Mouse (Mus musculus) left cerebral cortex, postnatal 25 days (tissue): Measurements from ENCODE around the gene Cys1. TPM values are rescaled to one million over a fixed set of nuclear protein-coding genes. Genes with fewer than 3 reads are reported as not detected.
"Not testable (repeated sequence)": the region's sequence is repeated elsewhere in the genome, so short reads cannot be mapped to it uniquely, and the experiment has no call there.

ENCODE experiments used
- DNase-seq, 2 experiments: peaks; one replicate each; pipeline ENCODE4 v3.0.0; 2022; ENCODE audit warnings: low spot score in 2 of 2, mixed read lengths in 1 of 2
- intact Hi-C: fragments of 180-260 bp; cut with DNase I; formaldehyde crosslinking; loops from one replicate; pipeline ENCODE4 v1.15.1; 2025
- total RNA-seq, 2 experiments: library from RNA; stranded (reverse); gene quantifications; 2 replicates each; pipeline ENCODE4 v1.2.3; 2021

Gene Cys1
- total RNA-seq, 2 experiments from 2014 or later, result 15.5 to 15.6 TPM

DNA sequence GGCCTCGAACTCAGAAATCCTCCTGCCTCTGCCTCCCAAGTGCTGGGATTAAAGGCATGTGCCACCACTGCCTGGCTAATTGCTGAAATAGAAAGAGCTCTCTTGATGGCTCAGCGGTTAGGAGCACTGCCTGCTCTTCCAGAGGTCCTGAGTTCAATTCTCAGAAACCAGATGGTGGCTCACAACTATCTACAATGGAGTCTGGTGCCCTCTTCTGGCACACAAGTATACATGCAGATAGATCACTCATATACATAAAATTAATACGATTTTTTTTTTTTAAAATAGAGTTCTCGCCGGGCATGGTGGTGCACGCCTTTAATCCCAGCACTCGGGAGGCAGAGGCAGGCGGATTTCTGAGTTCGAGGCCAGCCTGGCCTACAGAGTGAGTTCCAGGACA, 20.0 kb upstream of the Cys1 start:
- intact Hi-C loops, DNase-seq: not testable (repeated sequence)

DNA sequence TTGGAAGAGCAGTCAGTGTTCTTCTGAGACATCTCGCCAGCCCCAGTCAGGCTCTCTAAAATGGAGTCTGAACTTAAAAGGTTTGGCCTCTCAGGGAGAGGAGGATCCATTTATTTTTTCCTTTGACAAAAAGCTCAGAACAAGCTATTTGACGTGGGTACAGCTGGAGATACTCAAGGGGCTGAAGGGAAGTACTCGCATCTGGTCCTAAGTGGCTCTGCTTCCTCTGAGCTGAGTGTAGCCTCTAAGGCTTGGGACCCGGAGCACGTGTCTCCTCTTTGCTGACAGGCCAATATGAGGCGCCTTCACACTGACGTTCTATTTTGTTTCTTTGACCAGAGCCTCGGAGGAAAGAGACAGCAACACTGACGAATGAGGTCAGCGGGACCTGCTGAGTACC, 18.0 kb upstream of the Cys1 start:
- intact Hi-C loops, result loop anchor here (5.0 kb wide), 1 partner anchor 227 kb away; no protein-coding TSS in a partner anchor
- no peak for DNase-seq

DNA sequence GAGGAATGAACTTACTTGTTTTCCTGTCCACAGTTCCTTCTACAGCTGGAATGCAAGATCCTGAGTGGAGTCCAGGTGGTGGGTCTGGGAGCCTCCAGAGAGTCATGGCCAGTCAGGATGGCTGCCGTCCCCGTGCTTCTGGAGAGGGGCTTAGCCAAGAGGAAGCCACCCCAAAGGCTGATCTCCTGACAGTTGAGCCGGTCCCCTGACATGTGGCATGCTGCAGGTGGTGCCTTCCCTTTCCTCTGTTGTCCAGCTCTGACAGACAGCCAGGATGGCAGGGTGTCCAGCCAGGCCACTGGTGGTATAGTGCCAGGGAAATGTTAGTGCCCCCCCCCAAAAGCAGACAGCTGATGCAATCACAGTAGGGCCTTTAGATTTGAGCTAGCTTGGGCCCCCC, 16.9 kb upstream of the Cys1 start:
- intact Hi-C loops, result loop anchor here (5.0 kb wide), 1 partner anchor 226 kb away; no protein-coding TSS in a partner anchor
- DNase-seq, result no peak

DNA sequence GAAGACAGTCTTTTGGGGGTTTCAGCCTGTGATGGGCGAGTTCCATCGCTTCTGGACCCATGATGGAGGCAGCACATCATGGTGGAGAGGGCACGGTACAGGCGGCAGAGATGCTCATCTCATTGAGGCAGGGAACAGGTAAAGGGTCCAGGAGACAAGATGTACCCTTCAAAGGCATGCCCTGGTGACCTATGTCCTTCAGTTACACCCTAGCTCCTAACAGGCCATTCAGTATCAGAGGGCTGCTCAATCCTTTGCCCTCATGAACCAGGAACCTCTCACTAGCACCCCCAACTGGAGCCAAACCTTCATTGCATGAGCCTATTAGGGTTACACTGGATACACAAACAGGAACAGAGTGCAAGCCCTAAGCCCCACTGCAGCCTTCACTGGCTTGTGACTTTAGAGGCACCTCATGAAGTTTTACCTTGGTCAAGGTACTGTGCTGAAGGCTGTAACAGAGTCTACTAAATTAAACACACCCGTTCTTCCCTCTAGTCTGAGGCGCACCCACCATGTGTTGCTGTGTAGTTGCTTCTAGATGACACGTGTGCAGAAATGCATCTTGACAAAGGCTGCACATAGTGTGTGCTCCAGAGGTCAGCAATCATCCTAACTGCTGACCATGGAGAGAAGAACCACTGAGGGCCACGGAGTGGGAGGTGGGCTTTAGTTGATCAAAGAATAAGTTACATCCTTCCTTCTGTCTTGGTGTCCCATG, 16.0 kb upstream of the Cys1 start:
- intact Hi-C loops, result loop anchor here (1.0 to 5.0 kb wide), 3 partner anchors 22 to 225 kb away; no protein-coding TSS in a partner anchor
- DNase-seq, result no peak

DNA sequence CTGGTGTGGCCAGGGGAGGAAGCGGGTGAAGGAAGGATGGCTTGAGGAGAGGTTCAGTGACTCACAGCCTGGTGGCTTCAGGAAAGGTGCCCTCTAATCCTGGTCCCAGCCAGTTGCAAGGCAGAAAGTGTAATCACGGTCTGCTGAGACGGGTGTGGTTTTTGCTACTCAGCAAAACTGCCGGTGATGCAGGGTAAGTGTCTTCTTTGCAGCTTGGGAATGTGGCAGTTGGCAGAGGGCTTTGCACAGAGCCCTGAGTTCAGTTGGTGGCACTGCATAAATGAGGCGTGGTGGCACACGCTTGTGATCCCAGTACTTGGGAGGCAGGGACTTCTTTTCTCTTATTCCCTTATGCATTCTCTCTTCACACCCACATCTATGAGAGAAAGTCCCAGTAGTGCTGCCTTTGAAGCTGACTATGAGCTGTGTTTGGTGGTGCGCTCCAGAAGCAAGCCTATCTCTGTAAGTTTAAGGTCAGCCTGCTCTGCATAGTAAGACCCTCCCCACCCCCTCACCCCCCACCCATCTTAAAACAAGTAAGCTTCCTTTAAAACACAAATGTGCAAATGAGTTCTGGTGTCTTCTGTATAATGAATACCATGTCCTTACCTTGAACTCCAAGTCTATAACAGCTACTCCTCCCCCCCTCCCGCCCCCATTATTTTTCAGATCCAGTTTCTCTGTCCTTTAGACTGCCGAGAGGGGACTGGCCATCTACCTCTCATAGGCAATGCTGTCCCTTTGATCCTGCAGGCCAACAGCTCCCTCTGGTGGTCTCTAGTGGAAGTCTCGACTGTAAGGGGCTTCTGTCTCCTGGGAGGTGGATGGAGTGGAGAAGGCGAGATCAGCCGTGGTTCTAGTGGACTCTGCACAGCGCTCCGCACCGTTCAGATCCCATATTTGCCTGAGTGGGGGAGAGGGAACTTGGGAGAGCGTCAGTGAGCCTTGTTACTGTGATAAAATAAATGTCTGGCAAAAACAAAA, 15.2 kb upstream of the Cys1 start:
- intact Hi-C loops, result loop anchor here (1.0 to 5.0 kb wide), 3 partner anchors 21 to 224 kb away; no protein-coding TSS in a partner anchor
- DNase-seq, result peak; percentile 86 to 91

DNA sequence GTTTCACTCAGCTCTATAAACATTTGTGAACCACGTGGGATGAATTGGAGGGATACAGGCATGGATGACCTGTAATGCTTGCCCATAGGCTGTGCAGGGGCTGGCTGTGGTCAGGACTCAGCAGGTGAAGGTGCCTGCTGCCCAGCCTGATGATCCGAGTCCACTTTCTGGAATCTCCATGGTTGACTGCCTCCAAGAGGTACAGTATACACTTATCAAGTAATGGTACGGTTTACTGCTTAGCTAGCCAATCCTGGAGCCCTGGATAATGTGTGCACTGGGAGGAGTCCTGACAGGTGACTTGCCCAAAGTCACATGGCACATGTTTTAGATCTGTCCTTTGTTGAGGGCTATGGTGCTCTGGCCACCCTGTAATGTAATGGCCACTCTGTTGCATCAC, 8.7 kb upstream of the Cys1 start:
- no peak for DNase-seq
- intact Hi-C loops, result no loop called here

DNA sequence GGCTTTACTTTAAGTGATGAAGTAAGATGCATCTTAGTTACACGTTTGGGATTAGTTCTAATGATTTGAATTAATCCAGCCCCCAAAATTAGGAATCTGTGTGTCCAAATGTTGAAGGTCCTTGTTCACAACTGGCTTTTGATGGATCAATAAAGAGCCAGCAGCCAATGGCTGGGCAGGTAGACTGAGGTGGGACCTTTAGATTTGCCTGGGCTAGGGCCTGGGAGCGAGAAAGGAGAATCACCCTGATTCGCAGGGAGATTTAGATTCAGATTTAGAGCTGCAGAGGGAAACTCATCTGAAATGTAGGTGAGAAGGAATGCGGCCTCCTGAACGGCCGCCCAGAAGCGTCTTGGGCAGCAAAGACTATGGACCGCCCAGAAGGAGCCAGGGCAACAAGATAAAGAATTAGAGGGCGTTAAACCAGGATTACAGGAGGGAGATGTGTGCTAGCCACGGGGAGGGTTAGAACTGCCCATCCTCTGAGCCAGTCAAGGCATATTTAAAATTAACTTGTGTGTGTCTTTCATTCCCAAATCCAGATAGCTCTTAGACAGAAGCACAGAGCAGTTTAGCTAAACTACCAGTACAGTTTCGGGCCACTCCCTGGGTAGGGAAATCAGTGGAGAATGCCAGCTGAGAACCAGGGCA, 5.2 kb upstream of the Cys1 start:
- intact Hi-C loops, result no loop called here

DNA sequence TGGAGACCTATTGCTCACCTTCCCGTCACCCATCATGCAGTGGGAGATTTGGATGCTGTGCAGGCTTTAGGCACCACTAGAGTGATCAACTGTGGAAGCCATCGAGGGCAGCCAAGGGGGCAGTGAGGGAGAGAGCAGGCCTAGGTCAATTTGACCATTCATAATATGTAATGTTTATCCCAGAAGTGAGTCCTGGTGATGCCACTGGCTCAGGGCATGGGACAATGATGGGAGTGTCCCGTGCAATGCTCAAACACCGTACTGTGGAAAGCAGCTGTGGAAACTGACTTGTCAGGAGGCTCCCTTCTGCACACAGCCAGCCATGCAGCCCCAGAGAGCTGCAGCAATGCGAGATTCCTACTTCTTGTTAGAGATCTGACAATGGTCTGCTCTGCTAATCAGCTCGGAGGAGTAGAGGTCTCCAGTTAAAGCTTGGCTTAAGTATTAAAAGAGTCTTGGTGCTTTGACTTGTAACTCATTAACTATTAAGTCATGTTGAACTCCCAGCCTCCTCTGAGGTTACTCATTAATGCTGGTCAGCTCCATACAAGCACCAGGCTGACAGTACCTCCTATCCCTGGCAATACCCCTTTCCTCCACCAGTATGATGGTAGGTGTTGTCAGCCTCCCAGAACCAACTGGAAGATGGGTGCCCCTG, 4.6 kb upstream of the Cys1 start:
- DNase-seq, result no peak
- intact Hi-C loops, result no loop called here

More for the DNA sequence above, 5.2 kb upstream of the Cys1 start:
- DNase-seq, result no peak

DNA sequence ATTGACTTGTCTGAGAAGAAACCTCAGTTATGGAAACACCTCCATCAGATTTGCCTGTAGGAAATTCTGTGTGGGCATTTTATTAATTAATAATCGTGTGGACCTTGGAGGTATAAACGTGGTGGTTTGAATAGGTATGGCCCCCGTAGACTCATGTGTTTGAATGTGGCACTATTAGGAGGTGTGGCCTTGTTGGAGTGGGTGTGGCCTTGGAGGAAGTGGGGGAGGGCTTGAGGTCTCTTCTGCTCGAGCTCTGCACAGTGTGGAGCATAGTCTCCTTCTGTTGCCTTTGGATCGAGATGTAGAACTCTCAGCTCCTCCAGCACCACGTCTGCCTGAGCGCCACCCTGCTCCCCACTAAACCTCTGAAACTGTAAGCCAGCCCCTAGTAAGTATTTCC, 1.8 kb upstream of the Cys1 start:
- intact Hi-C loops, result no loop called here
- DNase-seq, result no peak

DNA sequence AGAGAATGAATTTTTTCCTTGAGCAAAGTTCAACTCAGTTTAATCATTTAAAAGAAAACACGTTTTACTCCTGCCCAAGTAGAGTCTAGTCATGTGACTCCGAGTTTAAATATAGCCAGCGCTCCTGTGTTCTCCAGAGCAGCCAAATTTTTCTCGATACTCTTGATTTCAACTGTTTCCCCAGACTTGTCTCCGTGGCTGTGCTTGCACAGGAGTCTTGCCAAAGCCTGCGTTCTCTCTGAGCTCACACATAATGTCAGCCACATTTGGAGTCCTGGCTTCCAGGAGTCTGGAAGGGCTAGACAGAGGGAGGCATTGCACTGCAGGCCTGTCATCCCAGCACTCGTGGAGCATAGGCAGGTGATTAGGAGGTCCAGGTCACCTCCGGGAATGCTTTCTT, 950 bp upstream of the Cys1 start:
- intact Hi-C loops, result no loop called here
- peak; percentile 46 to 79 for DNase-seq

DNA sequence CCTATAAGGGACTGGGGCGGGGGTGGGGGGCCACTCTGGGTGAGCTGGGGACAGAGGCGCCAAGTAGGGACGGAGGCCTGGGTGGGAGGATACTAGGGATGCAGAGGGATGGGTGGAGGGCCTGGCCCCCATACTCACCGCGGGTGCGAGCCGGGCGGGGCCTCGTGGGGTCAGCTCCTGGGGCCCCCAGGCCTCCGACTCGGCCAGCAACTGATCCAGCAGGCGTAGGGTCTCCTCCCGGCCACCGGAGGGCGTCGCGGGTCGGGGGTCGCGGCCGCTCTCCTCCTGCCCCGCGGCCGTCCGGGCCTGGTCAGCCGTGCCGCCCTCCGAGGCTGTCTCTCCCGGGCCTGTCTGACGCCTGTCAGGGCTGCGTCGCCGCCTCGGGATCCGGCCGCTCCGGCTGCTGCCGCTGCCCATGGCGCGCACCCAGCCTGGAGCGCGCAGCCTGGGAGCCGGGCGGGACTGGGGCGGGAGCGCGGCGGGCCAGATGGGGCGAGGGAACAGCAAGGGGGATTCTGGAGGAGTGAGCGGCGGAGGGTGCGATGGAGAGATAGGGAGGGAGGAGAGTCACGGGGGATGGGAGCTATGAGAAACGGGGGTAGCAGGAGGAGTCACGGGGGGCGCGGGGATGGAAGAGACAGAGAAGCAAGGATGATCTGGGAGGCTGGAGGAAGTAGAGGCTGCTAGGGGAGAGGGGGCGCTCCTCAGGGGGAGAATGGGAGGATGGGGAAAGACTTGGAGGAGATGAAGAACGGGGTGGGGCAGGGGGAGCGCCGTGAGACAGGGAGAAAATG, 924 bp downstream of the Cys1 start:
- intact Hi-C loops, result no loop called here
- peak in 1 of 2 experiments; percentile 16 for DNase-seq

DNA sequence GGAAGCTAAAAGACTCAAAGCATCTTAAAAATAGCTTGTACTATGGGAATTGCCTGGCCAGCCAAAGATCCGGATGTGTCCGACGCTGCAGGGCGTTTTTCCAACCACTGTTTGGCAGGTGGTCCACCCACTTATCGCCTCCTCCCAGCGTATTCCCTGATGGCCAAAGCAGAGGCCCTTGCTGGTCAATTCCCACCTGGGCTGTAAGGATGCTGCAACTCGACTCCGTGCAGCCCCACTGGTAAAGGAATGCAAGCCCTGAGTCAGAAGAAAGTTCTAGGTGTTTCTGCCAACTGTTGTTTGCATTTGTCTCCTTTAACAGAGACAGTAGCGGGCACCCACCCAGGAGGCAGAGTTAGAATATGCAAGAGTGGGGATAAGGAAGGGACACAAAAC, 1.5 kb downstream of the Cys1 start:
- intact Hi-C loops, result no loop called here
- peak; percentile 45 to 60 for DNase-seq

DNA sequence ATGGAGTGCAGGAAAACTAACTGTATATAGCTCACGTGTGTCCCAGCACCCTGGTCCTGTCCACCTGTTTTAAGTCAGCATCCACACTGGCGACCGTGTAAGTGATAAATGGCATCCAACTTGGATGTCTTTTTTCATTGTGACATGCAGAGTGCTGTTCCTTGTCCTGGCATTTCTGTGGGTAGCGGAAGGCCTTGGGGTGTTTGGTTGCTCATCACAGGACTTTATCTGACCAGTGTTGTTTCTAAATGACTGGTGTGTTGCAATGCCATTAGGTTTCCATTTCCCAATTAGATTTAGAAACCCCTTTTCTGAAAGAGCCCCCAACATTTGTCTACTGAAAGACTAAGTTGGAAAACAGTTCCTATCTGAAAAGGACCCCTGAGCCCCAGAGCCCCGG, 19.5 kb downstream of the Cys1 start:
- intact Hi-C loops, result no loop called here
- DNase-seq, result no peak

DNA sequence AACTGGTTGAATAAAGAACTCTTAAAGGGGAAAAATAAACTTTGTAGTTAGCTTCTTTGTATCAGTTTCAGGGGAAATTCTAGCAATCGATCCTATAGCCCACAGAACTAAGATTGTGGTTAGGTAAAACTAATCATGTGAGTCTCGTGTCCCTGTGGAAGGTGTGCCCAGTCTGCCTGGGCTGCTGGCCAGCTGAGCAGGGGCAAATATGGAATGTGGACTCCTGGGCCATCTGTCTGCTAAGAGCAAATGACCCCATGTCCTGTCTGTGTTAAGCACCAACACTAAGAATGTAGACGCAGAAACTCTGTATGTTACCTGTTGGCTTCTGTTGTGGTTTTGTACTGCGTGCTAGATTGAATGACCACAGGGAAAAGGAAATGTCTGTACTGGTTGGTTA, 20.5 kb downstream of the Cys1 start:
- DNase-seq, result no peak
- intact Hi-C loops, result no loop called here

DNA sequence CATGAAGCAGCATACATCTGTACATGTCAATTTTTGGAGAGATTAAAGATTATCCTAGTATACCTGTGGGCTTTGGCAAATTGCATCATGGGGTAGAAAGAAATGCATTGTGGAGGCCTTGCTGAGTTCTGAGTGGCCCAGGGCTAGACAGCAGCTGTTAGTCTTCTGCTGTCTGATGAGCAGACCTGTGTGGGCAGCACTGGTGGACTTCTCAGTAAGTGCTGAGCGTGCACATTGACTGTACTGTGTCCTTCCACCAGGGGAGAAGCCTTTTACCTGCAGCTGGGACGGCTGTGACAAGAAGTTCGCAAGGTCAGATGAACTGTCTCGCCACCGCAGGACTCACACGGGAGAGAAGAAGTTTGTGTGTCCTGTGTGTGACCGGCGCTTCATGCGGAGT, 21.7 kb downstream of the Cys1 start:
- DNase-seq, result no peak
- intact Hi-C loops, result no loop called here

DNA sequence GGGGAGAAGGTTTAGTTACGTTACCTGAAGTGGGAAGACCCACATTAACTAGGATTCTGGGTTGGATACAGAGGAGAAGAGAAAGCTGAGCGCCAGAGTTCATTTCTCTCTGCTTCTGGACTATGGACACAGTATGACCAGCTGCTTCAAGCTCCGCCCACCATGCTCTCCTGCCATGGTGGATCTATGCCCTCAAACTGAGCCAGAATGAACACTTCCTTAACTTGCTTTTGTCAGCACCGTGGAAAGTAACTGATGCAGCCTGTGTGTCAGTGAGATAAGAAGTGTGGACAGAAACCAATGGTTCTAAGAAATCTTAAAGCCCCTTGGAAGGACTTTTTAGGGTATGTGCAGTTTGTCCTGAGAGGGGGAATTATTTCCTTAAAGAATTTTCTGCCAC, 22.6 kb downstream of the Cys1 start:
- intact Hi-C loops, result no loop called here
- DNase-seq, result no peak

DNA sequence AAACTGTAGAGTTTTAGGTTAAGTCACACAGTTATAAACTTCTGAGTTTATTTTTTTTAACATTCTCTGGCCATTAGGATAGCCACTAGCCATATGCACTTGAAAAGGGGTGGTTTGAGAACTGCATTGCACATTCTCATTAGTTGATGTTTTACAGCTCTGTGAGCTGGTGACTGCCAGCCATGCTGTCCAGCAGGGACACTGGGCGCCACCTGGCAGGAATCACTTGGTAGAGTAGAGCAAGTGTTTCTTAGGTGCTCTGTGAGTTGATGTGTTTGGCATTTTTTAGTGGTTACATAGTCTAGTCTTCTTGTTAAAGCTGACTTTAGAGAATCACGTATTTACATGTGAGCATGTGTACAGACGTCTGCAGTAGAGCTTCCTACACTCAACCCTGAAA, 25.2 kb downstream of the Cys1 start:
- intact Hi-C loops, result no loop called here
- no peak for DNase-seq

DNA sequence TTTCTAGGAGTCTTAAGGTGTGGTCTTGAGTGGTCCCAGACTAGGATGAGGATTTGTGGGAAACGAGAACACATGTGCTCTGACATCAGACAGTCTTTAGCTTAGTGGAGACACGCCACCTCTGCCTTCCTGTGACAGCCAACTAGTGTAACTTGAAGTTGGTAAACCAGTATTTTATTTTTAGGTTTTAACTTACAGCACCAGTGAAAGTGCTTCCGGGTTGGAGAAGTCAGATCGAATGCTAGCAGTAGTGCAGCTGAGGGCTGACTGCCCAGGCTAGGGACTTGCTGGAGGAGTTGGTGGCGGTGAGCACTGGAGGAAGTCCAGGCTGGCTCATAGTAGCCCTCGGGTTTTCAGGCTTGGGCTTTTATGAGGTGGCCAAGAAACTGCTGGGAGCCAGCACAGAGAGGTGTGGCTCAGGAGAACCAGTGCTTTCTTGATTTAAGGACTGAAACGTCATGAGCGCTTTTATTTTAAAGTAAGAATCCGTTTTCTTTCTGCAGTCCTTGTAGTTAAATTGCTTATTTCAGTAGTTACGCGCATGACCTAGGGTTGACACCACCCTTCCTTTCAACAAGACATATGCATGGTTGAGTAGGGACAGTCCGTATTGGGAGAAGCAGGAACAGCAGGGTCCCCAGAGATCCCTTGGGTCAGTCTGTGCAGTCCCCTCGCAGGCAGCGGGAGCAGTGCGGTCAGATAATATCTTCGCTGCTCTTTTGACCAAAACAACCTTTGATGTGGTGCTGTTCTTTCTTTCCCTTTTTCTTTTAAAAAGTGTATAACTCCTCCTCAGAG, 27.3 kb downstream of the Cys1 start:
- intact Hi-C loops, result no loop called here
- DNase-seq, result no peak
